Mouse (Mus musculus): ENCODE results near the gene Sf1.

Gene Sf1

GRCm38 (mm10) chr19:6419805-6420310 lies 56.4 kb downstream of the Sf1 start:
- no peak for DNase-seq (ENCODE audit: low spot score)

GRCm38 (mm10) chr19:6420481-6421210 lies 57.2 kb downstream of the Sf1 start:
- no peak for DNase-seq (ENCODE audit: low spot score)

- DNase-seq (ENCODE audit: low spot score) = no peak
Measured at GRCm38 (mm10) chr19:6421211-6421590, 57.7 kb downstream of the Sf1 start.

GRCm38 (mm10) chr19:6422014-6422413 lies 58.5 kb downstream of the Sf1 start:
- no peak for DNase-seq (ENCODE audit: low spot score)

- no peak for DNase-seq (ENCODE audit: low spot score)
Measured at GRCm38 (mm10) chr19:6423241-6423640, 59.8 kb downstream of the Sf1 start.

GRCm38 (mm10) chr19:6424137-6424881 lies 60.8 kb downstream of the Sf1 start:
- no peak for DNase-seq (ENCODE audit: low spot score)

GRCm38 (mm10) chr19:6425595-6425994 lies 62.1 kb downstream of the Sf1 start:
- DNase-seq (ENCODE audit: low spot score) = no peak

GRCm38 (mm10) chr19:6426703-6427500 lies 63.4 kb downstream of the Sf1 start:
- peak; percentile 61 for DNase-seq (ENCODE audit: low spot score)

Data from urinary bladder, postnatal 14 days (tissue).